Mouse (Mus musculus) liver, postnatal 0 days (tissue): ENCODE measurements around the gene Adprhl1.

Experiments used
- CTCF ChIP-seq: sonication (generic); IDR thresholded peaks from 2 replicates; pipeline ENCODE4 v1.5.1; 2016; ENCODE audit warnings: antibody characterized with exemption, low read depth
- EP300 ChIP-seq: IDR thresholded peaks from 2 replicates; pipeline ENCODE4 v1.6.1; 2016; ENCODE audit warnings: antibody characterized with exemption, low read depth, mild to moderate bottlenecking

DNA sequence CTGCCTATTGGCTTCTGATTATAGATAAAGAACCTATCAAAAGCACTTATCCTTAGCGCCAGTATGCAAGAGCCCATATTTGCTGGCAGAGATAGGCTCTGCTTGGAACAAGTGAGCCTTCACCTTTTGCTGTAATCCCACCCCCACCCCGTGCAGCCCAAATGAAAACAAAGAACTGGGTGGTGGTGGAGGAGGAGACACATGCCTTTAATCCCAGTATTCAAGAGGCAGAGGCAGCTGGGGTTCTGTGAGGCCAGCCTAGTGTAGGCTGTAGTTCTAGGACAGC is 72.3 kb downstream of the Adprhl1 start:
- no peak for TF ChIP-seq CTCF
- no peak for TF ChIP-seq EP300
